Mouse (Mus musculus): ENCODE data around the gene Gnaz.

Gnaz gene

GRCm38 (mm10) chr10:74967651-74968267 lies 782 bp downstream of the Gnaz start:
- in situ Hi-C loops (cut with MboI, MseI), result no loop called here

GRCm38 (mm10) chr10:74969266-74969665 lies 2.3 kb downstream of the Gnaz start:
- in situ Hi-C loops (cut with MboI, MseI), result no loop called here

DNA sequence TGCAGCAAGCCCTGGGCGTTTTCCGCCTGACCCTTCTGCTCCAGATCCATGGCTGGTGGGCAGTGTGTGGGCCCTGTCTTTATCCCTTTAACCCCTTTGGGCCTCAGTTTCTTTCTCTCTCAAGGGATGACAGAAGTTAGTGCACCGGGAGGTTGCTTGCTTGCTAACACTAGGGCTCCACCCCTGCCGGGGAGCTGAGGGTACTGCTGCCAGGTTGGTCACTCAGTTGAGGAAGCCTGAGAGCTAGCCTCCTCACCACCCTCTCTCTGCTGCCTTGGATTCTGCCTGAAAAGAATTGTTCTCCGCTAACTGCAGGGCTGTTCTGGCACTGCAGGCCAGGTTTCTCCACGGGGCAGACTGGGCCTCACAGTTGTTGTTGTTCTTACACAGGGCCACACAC lies 6.0 kb downstream of the Gnaz start:
- in situ Hi-C loops (cut with MboI, MseI), result no loop called here

DNA sequence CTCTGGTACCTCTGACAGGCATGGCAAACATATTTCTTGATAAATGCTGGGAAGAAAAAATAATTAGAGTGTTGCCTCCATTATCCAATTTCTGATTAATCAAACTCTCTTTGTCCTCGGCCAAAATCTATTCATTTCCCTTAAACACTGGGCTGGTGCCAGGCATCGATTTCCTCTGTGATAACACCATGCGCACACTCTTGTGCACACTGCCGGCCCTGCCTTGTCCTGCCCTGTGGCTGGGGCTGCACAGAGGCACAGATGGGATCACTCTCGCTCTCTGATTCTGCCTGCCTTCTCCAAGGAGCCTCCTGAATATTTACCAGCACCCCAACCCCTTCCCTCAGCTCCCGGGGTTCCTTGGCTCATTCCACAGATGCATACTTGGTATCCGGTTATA lies 8.6 kb downstream of the Gnaz start:
- in situ Hi-C loops (cut with MboI, MseI), result no loop called here

GRCm38 (mm10) chr10:74976429-74976828 lies 9.5 kb downstream of the Gnaz start:
- in situ Hi-C loops (cut with MboI, MseI), result no loop called here

- in situ Hi-C loops (cut with MboI, MseI), result no loop called here
Observed at GRCm38 (mm10) chr10:74978056-74978455, 11.1 kb downstream of the Gnaz start.

GRCm38 (mm10) chr10:74981159-74981558 lies 14.2 kb downstream of the Gnaz start:
- in situ Hi-C loops (cut with MboI, MseI), result no loop called here

DNA sequence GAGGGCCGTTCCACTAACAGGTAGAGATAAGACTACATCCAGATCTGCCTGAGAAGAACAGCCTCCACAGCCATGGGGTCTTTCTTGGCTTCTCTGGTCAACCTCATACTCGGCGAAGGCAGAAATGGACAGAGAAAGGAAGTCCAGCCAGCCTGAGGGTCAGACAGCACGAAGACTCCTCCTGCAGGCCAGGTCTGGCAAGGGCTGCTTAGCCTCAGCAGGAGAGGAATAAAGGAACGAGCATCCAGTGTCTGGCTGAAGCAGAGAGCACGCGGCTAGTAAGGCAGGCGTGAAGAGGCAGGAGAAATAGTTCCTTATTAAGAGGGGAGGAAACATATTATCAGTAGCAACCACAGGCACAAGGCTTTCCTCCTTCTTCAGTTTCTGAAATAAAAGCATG lies 16.2 kb downstream of the Gnaz start:
- in situ Hi-C loops (cut with MboI, MseI), result no loop called here

- in situ Hi-C loops (cut with MboI, MseI), result no loop called here
Observed at GRCm38 (mm10) chr10:74987698-74988470, 20.9 kb downstream of the Gnaz start.

DNA sequence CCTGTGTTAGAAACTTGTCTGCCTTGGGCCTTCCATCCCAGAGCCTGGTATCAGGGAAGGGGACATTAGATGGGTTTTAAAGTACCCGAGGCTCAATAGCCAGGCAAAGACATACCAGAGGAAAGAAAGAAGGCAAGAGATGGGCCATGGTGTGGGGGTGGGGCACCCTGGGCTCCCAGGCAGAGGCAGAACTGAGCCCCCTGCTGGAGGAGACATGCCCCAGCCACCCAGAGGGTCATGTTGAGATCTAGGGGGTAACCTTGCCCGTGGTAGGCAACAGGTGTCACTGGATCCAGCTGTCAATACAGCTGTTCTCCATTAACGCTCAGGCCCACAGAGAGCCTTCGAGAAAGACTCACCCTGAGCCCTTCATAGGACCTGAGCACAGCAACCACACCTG lies 22.8 kb downstream of the Gnaz start:
- in situ Hi-C loops (cut with MboI, MseI), result loop anchor here in 1 of 2 experiments (10.0 kb wide), 1 partner anchor 1785 kb away; no protein-coding TSS in a partner anchor

DNA sequence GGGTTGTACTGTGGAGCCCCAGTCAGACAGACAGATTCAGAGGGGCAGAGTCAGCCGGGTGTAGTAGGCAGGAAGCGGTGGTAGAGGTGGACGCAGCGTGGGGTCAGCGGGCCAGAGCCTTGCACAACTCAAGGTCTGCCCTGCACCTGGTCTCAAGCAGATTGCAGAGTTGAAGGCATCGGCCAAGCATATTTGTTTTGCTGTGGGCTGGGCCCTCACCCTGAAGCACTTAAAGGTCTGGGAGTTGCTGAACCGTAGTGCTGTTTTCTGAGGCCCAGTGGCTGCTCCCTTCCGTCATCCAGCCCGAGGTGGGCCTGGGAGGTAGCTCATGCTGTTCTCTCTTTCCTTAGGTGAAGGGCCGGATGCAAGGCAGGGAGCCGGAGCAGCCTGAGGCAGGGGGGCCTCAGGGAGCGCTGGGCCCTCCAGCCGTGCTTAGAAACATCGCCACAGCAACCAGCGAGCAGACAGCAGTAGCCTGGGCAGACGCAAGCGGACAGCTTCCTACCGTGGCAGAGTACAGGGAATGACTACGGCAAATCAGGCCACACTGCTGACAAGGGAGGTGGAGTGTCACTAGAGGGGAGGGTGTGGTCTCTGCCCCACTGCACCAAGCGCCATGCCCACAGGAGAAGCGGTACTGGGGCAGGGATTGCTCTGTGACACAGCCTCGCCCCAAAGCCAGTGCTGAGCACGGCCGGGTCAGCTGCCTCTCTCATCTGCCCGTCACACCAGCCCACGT lies 23.8 kb downstream of the Gnaz start:
- in situ Hi-C loops (cut with MboI, MseI), result loop anchor here in 1 of 2 experiments (10.0 kb wide), 1 partner anchor 1786 kb away; no protein-coding TSS in a partner anchor

DNA sequence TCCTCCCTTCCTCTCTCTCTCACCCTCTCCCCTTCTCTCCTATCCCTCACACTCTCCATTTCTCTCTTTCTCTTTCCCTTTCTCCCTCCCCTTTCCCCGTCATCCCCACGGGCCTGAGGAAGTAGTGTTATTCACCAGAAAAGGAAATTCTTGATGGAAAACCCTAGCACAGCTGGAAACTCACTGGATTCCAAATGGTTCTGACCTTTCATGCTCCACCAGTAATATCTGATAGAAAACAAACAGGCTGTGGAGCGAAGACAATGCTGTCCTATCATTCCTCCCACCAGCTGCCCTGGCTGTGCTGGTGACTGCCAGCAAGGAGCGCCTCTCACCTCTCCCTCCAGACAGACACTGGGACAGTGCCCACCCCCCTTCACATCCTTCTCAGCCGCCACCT lies 27.9 kb downstream of the Gnaz start:
- in situ Hi-C loops (cut with MboI, MseI), result loop anchor here in 1 of 2 experiments (10.0 kb wide), 1 partner anchor 1790 kb away; no protein-coding TSS in a partner anchor

DNA sequence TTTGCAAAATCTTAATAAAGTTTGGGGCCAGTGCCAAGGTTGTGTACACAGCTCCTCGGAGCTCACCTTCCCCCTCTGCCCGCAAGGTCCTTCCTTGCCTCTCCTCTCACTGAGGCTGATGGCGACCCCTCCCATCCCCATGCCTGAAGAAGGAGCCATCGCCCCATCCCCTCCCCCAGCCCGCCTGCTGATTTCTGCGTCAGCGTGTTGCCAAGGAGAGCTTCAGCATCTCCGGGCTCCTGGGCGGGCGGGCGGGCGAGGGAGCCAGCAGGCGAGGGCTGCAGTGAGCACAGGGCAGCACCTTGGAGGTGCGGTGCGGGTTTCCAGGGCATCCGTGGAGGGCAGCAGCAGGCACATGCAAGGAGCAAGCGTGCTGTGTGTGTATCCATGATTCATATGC lies 28.4 kb downstream of the Gnaz start:
- in situ Hi-C loops (cut with MboI, MseI), result loop anchor here in 1 of 2 experiments (10.0 kb wide), 1 partner anchor 1791 kb away; no protein-coding TSS in a partner anchor

- in situ Hi-C loops (cut with MboI, MseI), result no loop called here
Observed at GRCm38 (mm10) chr10:75001391-75001790, 34.4 kb downstream of the Gnaz start.

DNA sequence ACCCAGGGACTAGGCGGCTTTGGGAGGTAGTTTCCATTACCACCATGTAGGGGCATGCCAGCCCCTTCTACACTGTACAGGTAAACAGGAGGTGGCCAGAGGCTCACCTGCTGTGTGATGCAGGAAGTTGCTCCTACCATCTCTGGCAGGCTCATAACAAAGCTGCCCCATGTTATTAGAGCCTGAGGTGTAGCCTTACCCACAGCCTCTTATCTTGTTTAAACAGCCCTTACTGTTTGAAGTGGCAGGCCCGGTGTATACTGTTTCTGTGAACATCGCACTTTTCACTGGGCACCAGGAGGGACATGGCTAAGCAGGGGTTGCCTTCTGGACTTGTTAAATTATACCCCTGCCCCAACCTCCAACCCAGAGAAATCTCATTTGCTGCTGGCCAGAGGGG lies 37.1 kb downstream of the Gnaz start:
- in situ Hi-C loops (cut with MboI, MseI), result no loop called here

DNA sequence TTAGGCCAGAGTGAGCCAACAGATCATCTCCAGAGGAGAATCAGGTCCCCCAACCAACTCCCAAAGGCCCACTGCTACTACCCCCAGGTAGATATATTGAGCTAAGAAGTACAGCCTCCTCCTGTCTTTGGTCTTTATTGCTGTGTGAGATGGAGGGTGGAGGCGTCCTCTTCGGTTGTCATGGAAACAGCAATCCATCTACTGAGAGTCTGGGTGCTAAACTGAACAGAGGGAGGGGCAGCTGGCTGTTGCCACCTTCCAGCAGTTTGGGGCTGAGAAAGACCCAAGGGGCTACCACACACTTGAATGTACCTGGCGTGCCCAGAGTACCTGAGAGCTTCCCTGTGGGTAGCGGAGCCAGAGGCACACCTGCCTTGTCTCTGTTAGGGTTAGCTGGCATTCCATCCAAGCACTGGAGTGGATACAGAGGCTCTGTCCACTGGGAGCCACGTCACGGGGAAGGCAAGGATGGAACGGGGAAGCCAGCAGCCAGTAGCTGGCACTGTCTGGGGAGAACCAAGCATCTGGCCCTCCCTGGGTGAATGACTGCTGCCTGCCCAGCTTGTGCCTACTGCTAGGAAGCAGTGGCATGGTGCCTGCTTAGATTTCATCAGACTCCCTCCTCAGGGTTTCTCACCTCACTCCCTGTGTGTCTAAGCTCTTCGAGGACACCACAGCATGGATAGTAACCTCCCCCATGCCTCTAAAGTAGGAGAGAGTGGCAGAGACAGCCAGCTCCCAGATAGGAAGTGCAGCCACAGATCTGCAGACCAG lies 40.1 kb downstream of the Gnaz start:
- in situ Hi-C loops (cut with MboI, MseI), result no loop called here

DNA sequence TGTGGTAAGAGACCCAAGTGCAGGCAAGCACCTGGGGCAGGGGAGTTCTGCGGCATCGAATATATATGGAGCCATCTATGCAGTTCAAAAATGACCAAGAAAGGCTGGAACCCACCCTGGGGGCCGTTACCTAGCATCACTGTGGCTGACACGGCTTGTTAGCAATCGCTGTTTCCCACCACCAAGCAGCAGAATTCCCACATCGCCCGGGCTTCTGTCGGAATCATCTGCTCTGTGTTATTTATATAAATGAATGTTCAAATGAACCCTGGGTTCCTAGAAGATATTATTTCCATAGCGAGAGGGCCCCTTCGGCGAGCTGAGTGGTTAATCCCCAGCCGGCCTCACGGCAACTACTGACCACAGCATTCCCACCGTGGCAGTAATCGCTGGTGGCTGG lies 43.7 kb downstream of the Gnaz start:
- in situ Hi-C loops (cut with MboI, MseI), result no loop called here

DNA sequence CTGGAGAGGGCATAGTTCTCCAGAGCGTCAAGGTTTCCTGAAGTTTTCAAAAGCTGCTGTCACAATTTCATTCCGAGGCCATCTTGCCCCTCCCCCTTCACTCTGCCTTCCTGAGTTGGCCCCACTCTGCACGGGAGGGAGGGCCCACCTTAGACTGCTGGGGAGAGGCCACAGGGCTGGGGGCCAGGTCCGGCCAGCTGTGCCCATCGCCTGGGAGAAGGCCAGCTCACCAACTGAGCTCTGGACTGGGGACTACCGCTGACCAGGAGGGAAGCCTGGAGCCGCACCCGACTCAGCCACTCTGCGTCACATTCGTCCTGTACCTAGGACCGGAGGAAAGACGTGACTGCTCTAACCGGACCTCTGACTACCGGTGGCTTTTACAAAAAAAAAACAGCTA lies 48.5 kb downstream of the Gnaz start:
- in situ Hi-C loops (cut with MboI, MseI), result no loop called here

- in situ Hi-C loops (cut with MboI, MseI), result no loop called here
Observed at GRCm38 (mm10) chr10:75016481-75016880, 49.5 kb downstream of the Gnaz start.

GRCm38 (mm10) chr10:75020271-75020670 lies 53.3 kb downstream of the Gnaz start:
- in situ Hi-C loops (cut with MboI, MseI), result loop anchor here (5.0 kb wide), 1 partner anchor 83 kb away; no protein-coding TSS in a partner anchor

- in situ Hi-C loops (cut with MboI, MseI), result loop anchor here (5.0 kb wide), 1 partner anchor 84 kb away; no protein-coding TSS in a partner anchor
Observed at GRCm38 (mm10) chr10:75021138-75021537, 54.2 kb downstream of the Gnaz start.
